Mouse (Mus musculus): ENCODE results near the gene Ppp1r9a. TPM values are rescaled to one million over a fixed set of nuclear protein-coding genes. Genes with fewer than 3 reads are reported as not detected.

Gene Ppp1r9a
- total and polyA plus RNA-seq, 3 experiments, result 0.03 TPM; not detected in 2

GRCm38 (mm10) chr6:5095365-5095973 lies 192.8 kb downstream of the Ppp1r9a start:
- no peaks in the 10 kb centered on the region for H3K4me1 ChIP-seq (ENCODE audit: control insufficient read depth in 1 of 2, insufficient read depth in 2 of 2, low read length in 2 of 2)
- DNase-seq (ENCODE audit: low read depth, low spot score), result no peak
- no peaks in the 10 kb centered on the region for H3K36me3 ChIP-seq (ENCODE audit: control insufficient read depth in 1 of 2, insufficient read depth in 2 of 2, low read length in 2 of 2)

GRCm38 (mm10) chr6:5097309-5097708 lies 194.6 kb downstream of the Ppp1r9a start:
- H3K36me3 ChIP-seq (ENCODE audit: control insufficient read depth in 1 of 2, insufficient read depth in 2 of 2, low read length in 2 of 2), result no peaks in the 10 kb centered on the region
- H3K4me3 ChIP-seq (ENCODE audit: control insufficient read depth in 1 of 2, insufficient read depth in 1 of 2, low read depth in 2 of 2, low read length in 2 of 2), result no peak overlapping the region
- no peak for TF ChIP-seq TCF12 (IDR thresholded peaks at IDR 0.05; ENCODE audit: low read depth, low read length)
- TF ChIP-seq ZNF384 (IDR thresholded peaks at IDR 0.05; ENCODE audit: low read depth, low read length), result no peak
- no peak for TF ChIP-seq TAL1 (IDR thresholded peaks at IDR 0.05; ENCODE audit: low read length)
- no peak for TF ChIP-seq MAX (IDR thresholded peaks at IDR 0.05; ENCODE audit: low read length)
- TF ChIP-seq POLR2A (IDR thresholded peaks at IDR 0.05; ENCODE audit: control insufficient read depth in 1 of 2, insufficient read depth in 1 of 2, low read depth in 1 of 2, low read length in 2 of 2, poor library complexity in 1 of 2), result no peak
- no peak for TF ChIP-seq EP300 (IDR thresholded peaks at IDR 0.05; ENCODE audit: low read depth in 1 of 2, low read length in 2 of 2)
- TF ChIP-seq USF1 (IDR thresholded peaks at IDR 0.05; ENCODE audit: low read depth, low read length), result no peak
- TF ChIP-seq SIN3A (IDR thresholded peaks at IDR 0.05; ENCODE audit: low read length), result no peak
- TF ChIP-seq POLR2AphosphoS5 (IDR thresholded peaks at IDR 0.05; ENCODE audit: borderline replicate concordance, low read depth, low read length), result no peak
- TF ChIP-seq MXI1 (IDR thresholded peaks at IDR 0.05; ENCODE audit: low read depth, low read length), result no peak
- no peak for TF ChIP-seq GABPA (IDR thresholded peaks at IDR 0.05; ENCODE audit: low read depth, low read length)
- no peak for DNase-seq (ENCODE audit: low read depth, low spot score)
- no peaks in the 10 kb centered on the region for H3K79me2 ChIP-seq (ENCODE audit: control insufficient read depth, insufficient read depth, low read length, poor library complexity)
- H3K27ac ChIP-seq (ENCODE audit: control insufficient read depth, low read depth, low read length), result no peak overlapping the region
- no peak overlapping the region for H3K9ac ChIP-seq (ENCODE audit: control insufficient read depth, low read depth, low read length, poor library complexity, severe bottlenecking)
- no peaks in the 10 kb centered on the region for H3K9me3 ChIP-seq (replicated peaks; ENCODE audit: insufficient read depth, low read length)
- H3K27me3 ChIP-seq (ENCODE audit: control insufficient read depth in 1 of 2, insufficient read depth in 2 of 2, low read length in 2 of 2), result peaks cover 9 to 11% of the 10 kb centered on the region in 2 experiments
- no peaks in the 10 kb centered on the region for H3K4me1 ChIP-seq (ENCODE audit: control insufficient read depth in 1 of 2, insufficient read depth in 2 of 2, low read length in 2 of 2)

More at GRCm38 (mm10) chr6:5095365-5095973, 192.8 kb downstream of the Ppp1r9a start:
- peaks cover 9 to 14% of the 10 kb centered on the region in 2 experiments for H3K27me3 ChIP-seq (ENCODE audit: control insufficient read depth in 1 of 2, insufficient read depth in 2 of 2, low read length in 2 of 2)
- TF ChIP-seq NELFE (IDR thresholded peaks at IDR 0.05; ENCODE audit: low read depth, low read length) (no peak), NRF1 (IDR thresholded peaks at IDR 0.05; ENCODE audit: insufficient read depth, low read depth, low read length, poor library complexity, severe bottlenecking) (no peak), USF2 (IDR thresholded peaks at IDR 0.05; ENCODE audit: borderline replicate concordance in 1 of 2, insufficient read depth in 1 of 2, low read depth in 1 of 2, low read length in 2 of 2) (no peak)
- no peak overlapping the region for H3K9ac ChIP-seq (ENCODE audit: control insufficient read depth, low read depth, low read length, poor library complexity, severe bottlenecking)
- no peak overlapping the region for H3K4me3 ChIP-seq (ENCODE audit: control insufficient read depth in 1 of 2, insufficient read depth in 1 of 2, low read depth in 2 of 2, low read length in 2 of 2)
- no peak overlapping the region for H3K27ac ChIP-seq (ENCODE audit: control insufficient read depth, low read depth, low read length)
- no peaks in the 10 kb centered on the region for H3K79me2 ChIP-seq (ENCODE audit: control insufficient read depth, insufficient read depth, low read length, poor library complexity)
- H3K9me3 ChIP-seq (replicated peaks; ENCODE audit: insufficient read depth, low read length), result no peaks in the 10 kb centered on the region

- no peak for TF ChIP-seq TCF12 (IDR thresholded peaks at IDR 0.05; ENCODE audit: low read depth, low read length)
- TF ChIP-seq POLR2AphosphoS2 (IDR thresholded peaks at IDR 0.05; ENCODE audit: low read length), result no peak
- TF ChIP-seq NELFE (IDR thresholded peaks at IDR 0.05; ENCODE audit: low read depth, low read length), result no peak
- no peak for TF ChIP-seq GATA1 (IDR thresholded peaks at IDR 0.05; ENCODE audit: low read depth, low read length)
- TF ChIP-seq BHLHE40 (IDR thresholded peaks at IDR 0.05; ENCODE audit: borderline replicate concordance, low read depth, low read length), result no peak
- no peak for TF ChIP-seq USF1 (IDR thresholded peaks at IDR 0.05; ENCODE audit: low read depth, low read length)
- H3K9ac ChIP-seq (ENCODE audit: control insufficient read depth, low read depth, low read length, poor library complexity, severe bottlenecking), result no peak overlapping the region
- no peaks in the 10 kb centered on the region for H3K79me2 ChIP-seq (ENCODE audit: control insufficient read depth, insufficient read depth, low read length, poor library complexity)
- no peak overlapping the region for H3K27ac ChIP-seq (ENCODE audit: control insufficient read depth, low read depth, low read length)
- H3K9me3 ChIP-seq (replicated peaks; ENCODE audit: insufficient read depth, low read length), result no peaks in the 10 kb centered on the region
- no peaks in the 10 kb centered on the region for H3K36me3 ChIP-seq (ENCODE audit: control insufficient read depth in 1 of 2, insufficient read depth in 2 of 2, low read length in 2 of 2)
- H3K4me1 ChIP-seq (ENCODE audit: control insufficient read depth in 1 of 2, insufficient read depth in 2 of 2, low read length in 2 of 2), result no peaks in the 10 kb centered on the region
- H3K4me3 ChIP-seq (ENCODE audit: control insufficient read depth in 1 of 2, insufficient read depth in 1 of 2, low read depth in 2 of 2, low read length in 2 of 2), result no peak overlapping the region
- no peak for DNase-seq (ENCODE audit: low read depth, low spot score)
- H3K27me3 ChIP-seq (ENCODE audit: control insufficient read depth in 1 of 2, insufficient read depth in 2 of 2, low read length in 2 of 2), result peaks cover 9 to 18% of the 10 kb centered on the region in 2 experiments
Measured at GRCm38 (mm10) chr6:5099282-5099681, 196.6 kb downstream of the Ppp1r9a start.
